In genomic region chr3:145882076-145882874, GRCm38 (mm10) we compare ENCODE assay signal across 25 mouse cellular contexts. TPM values are rescaled to one million over a fixed set of nuclear protein-coding genes. Genes with fewer than 3 reads are reported as not detected.
DNase-seq lines count a peak whose midpoint lies in the region; ATAC-seq and TF ChIP-seq lines count a peak whose summit lies in the region.
"Had no signal": no experiment of that assay in that cellular context is flagged by ENCODE, and none has a peak within 500 bp of the region (broad histone marks: within the 10 kb centered on the region; RNA-seq: fewer than 3 reads in every experiment).

No protein-coding gene starts in this region.

- intact Hi-C loops in left cerebral cortex, postnatal 25 days (cut with DNase I): no loop called here

- H3K27ac ChIP-seq in heart, embryonic 12.5 days (ENCODE audit: poor library complexity, severe bottlenecking): no peak overlapping the region
- H3K27ac ChIP-seq in neural tube, embryonic 15.5 days (replicated peaks): 0 out of 2 replicates have a peak overlapping the region, but pooled peaks have one; percentile 13
- H3K27ac ChIP-seq in midbrain, embryonic 11.5 days (ENCODE audit: low read depth, low read length): no peak overlapping the region
- H3K27ac ChIP-seq: heart, embryonic 13.5 days; liver, embryonic 13.5 days; stomach, embryonic 15.5 days had no signal

- ATAC-seq in heart, embryonic 12.5 days (ENCODE audit: insufficient number of reproducible peaks, low FRiP score): no peak
- ATAC-seq in neural tube, embryonic 15.5 days (ENCODE audit: low FRiP score): no peak
- peak; percentile 28; the same call in 1 of the 2 replicates for ATAC-seq in midbrain, embryonic 11.5 days (ENCODE audit: low FRiP score)
- ATAC-seq: activated CD4-positive, CD25-positive, alpha-beta regulatory T cell, adult 4 months had no signal

- no peak overlapping the region for H3K4me3 ChIP-seq in heart, embryonic 12.5 days
- no peak overlapping the region for H3K4me3 ChIP-seq in neural tube, embryonic 15.5 days (replicated peaks)
- no peak overlapping the region for H3K4me3 ChIP-seq in midbrain, embryonic 11.5 days (ENCODE audit: low read depth, low read length)
- no peak overlapping the region for H3K4me3 ChIP-seq in lung, adult 2 months (replicated peaks; ENCODE audit: extremely low read depth, low read depth, low read length)
- H3K4me3 ChIP-seq: heart, embryonic 13.5 days; liver, embryonic 13.5 days; megakaryocyte, embryonic 14.5 days; stomach, embryonic 15.5 days had no signal

- H3K9ac ChIP-seq in heart, embryonic 12.5 days: no peak overlapping the region
- H3K9ac ChIP-seq in neural tube, embryonic 15.5 days (replicated peaks): no peak overlapping the region
- no peak overlapping the region for H3K9ac ChIP-seq in midbrain, embryonic 11.5 days (ENCODE audit: low read length)
- H3K9ac ChIP-seq: heart, embryonic 13.5 days; liver, embryonic 13.5 days; lung, embryonic 14.5 days; stomach, embryonic 15.5 days had no signal

- no peaks in the 10 kb centered on the region for H3K27me3 ChIP-seq in heart, embryonic 12.5 days (replicated peaks)
- H3K27me3 ChIP-seq in neural tube, embryonic 15.5 days (replicated peaks): no peaks in the 10 kb centered on the region
- H3K27me3 ChIP-seq in midbrain, embryonic 11.5 days (ENCODE audit: control insufficient read depth, insufficient read depth, low read length): peaks cover 2% of the 10 kb centered on the region; the same call in 1 of the 2 replicates
- H3K27me3 ChIP-seq: heart, embryonic 13.5 days; liver, embryonic 13.5 days; megakaryocyte, embryonic 14.5 days; stomach, embryonic 15.5 days had no signal

- H3K9me3 ChIP-seq in heart, embryonic 12.5 days (replicated peaks): no peaks in the 10 kb centered on the region
- H3K9me3 ChIP-seq in neural tube, embryonic 15.5 days (replicated peaks): no peaks in the 10 kb centered on the region
- no peaks in the 10 kb centered on the region for H3K9me3 ChIP-seq in midbrain, embryonic 11.5 days (ENCODE audit: control insufficient read depth, low read length)
- H3K9me3 ChIP-seq: heart, embryonic 13.5 days; liver, embryonic 13.5 days; stomach, embryonic 15.5 days had no signal

- 86% methylated on average over 15 of the region's 15 CpGs for WGBS in heart, embryonic 12.5 days
- 79% methylated on average over 15 of the region's 15 CpGs for WGBS in neural tube, embryonic 15.5 days
- 76% methylated on average over 15 of the region's 15 CpGs for WGBS in midbrain, embryonic 11.5 days
- 87% methylated on average over 15 of the region's 15 CpGs for WGBS in lung, adult 2 months

- no peak overlapping the region for H3K4me2 ChIP-seq in heart, embryonic 12.5 days
- no peak overlapping the region for H3K4me2 ChIP-seq in neural tube, embryonic 15.5 days
- H3K4me2 ChIP-seq in midbrain, embryonic 11.5 days: no peak overlapping the region
- H3K4me2 ChIP-seq: heart, embryonic 13.5 days; liver, embryonic 13.5 days; lung, embryonic 14.5 days; stomach, embryonic 15.5 days had no signal

- DNase-seq in heart, adult 11 months: peak; percentile 48
- DNase-seq in neural tube, embryonic 10.5 days (ENCODE audit: extremely low spot score, low spot score): no peak
- DNase-seq in midbrain, embryonic 11.5 days (ENCODE audit: low spot score, missing footprints): no peak
- DNase-seq in left cerebral cortex, postnatal 25 days (ENCODE audit: low spot score in 2 of 2): no peak
- DNase-seq in lung, adult 2 months: no peak
- no peak for DNase-seq in embryo, embryonic 11 days
- DNase-seq: adrenal gland, adult 8-10 months; cerebellum, adult 2 months; cerebellum, postnatal 25 days; gastrocnemius, postnatal 14 days; heart, adult 18-20 months; heart, postnatal 14 days; kidney, adult 18-20 months; layer of hippocampus, adult 9-11 months; liver, embryonic 13.5 days; lung, embryonic 14.5 days; lung, postnatal 36 days; right cerebral cortex, adult 18-20 months; thymus, postnatal 4 days had no signal

- H3K4me1 ChIP-seq in heart, embryonic 12.5 days (replicated peaks): peaks cover 17% of the 10 kb centered on the region
- H3K4me1 ChIP-seq in neural tube, embryonic 15.5 days: peaks cover 8% of the 10 kb centered on the region
- peaks cover 11% of the 10 kb centered on the region for H3K4me1 ChIP-seq in midbrain, embryonic 11.5 days (ENCODE audit: control insufficient read depth, insufficient read depth, low read length)
- peaks cover 2% of the 10 kb centered on the region; the same call in 1 of the 2 replicates for H3K4me1 ChIP-seq in lung, adult 2 months (ENCODE audit: control insufficient read depth, insufficient read depth, low read length)
- H3K4me1 ChIP-seq: liver, embryonic 13.5 days; megakaryocyte, embryonic 14.5 days had no signal

- no peaks in the 10 kb centered on the region; the same call in 1 of the 2 replicates for H3K36me3 ChIP-seq in heart, embryonic 12.5 days
- H3K36me3 ChIP-seq in neural tube, embryonic 15.5 days: no peaks in the 10 kb centered on the region
- no peaks in the 10 kb centered on the region for H3K36me3 ChIP-seq in midbrain, embryonic 11.5 days (ENCODE audit: control insufficient read depth, insufficient read depth, low read length)
- H3K36me3 ChIP-seq: heart, embryonic 13.5 days; liver, embryonic 13.5 days; stomach, embryonic 15.5 days had no signal

- no peak for TF ChIP-seq CTCF in lung, adult 2 months (IDR thresholded peaks at IDR 0.05; ENCODE audit: insufficient read depth, low read length)

- TF ChIP-seq POLR2A in lung, adult 2 months (IDR thresholded peaks at IDR 0.05; ENCODE audit: borderline replicate concordance, extremely low read depth, low read depth, low read length): no peak

RNA-seq across cellular contexts. Expression of gene Bcl10, which starts 40.3 kb away (rescaled TPM):
- 42.9 and 43.1 TPM in 2 replicates for polyA plus RNA-seq in heart, embryonic 12.5 days (2016; fragmentation: Nextera tagmentation; extraction: Ambion mirVana)
- polyA plus RNA-seq in neural tube, embryonic 15.5 days (2015; fragmentation: Nextera tagmentation; extraction: Ambion mirVana): 33.9 and 41.4 TPM in 2 replicates
- polyA plus RNA-seq in midbrain, embryonic 11.5 days (2014; fragmentation: Nextera tagmentation; extraction: Ambion mirVana): 57.4 and 59.2 TPM in 2 replicates
- 10 to 100 TPM; 13.0 to 13.7 TPM for total RNA-seq in left cerebral cortex, postnatal 25 days (2021)
- polyA plus RNA-seq in lung, adult 2 months (2012; rRNA removed): 8.4 and 13.5 TPM in 2 replicates

RNA-seq across cellular contexts. Expression of gene 2410004B18Rik, which starts 55.5 kb away (rescaled TPM):
- polyA plus RNA-seq in heart, embryonic 12.5 days (2016; fragmentation: Nextera tagmentation; extraction: Ambion mirVana): 46.6 and 47.2 TPM in 2 replicates
- 70.1 and 79.9 TPM in 2 replicates for polyA plus RNA-seq in neural tube, embryonic 15.5 days (2015; fragmentation: Nextera tagmentation; extraction: Ambion mirVana)
- polyA plus RNA-seq in midbrain, embryonic 11.5 days (2014; fragmentation: Nextera tagmentation; extraction: Ambion mirVana): 63.3 and 69.3 TPM in 2 replicates
- 10 to 100 TPM; 35.7 to 45.1 TPM for total RNA-seq in left cerebral cortex, postnatal 25 days (2021)
- polyA plus RNA-seq in lung, adult 2 months (2012; rRNA removed): 13.6 and 16.8 TPM in 2 replicates
